Mouse (Mus musculus): ENCODE measurements around the gene Gm10188. TPM values are rescaled to one million over a fixed set of nuclear protein-coding genes. Genes with fewer than 3 reads are reported as not detected.

Gm10188 gene
- polyA plus RNA-seq, 1 experiment from 2014 or later = not detected

DNA sequence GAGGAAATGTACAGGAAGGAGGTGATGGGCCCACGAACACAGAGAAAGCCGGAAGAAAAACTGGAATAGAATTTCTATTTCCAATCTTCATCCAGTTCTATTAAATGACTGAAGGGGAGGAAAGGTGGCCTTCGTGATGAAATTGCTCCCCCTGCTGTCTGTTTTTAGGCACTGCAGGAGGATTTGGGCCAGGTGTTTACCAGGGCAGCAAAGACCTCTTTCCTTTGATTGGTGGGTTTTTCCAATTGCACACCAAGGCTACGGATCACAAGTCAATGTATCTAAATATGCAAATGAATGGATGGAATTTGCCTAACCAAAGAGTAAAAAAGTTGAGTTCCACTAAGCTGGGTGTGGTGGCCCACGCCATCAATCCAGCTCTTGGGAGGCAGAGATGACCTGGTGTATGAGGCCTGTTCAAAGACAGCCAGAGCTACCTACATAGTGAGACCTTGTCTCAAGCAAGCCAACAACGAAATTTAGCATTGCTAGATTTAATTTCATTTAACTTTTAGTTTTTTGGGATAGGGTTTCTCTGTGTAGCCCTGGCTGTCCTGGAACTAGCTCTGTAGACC is 8.1 kb upstream of the Gm10188 start:
- H3K4me1 ChIP-seq (ENCODE audit: control insufficient read depth, insufficient read depth, low read length) = no peaks in the 10 kb centered on the region
- no peak for ATAC-seq (ENCODE audit: insufficient number of reproducible peaks, insufficient read depth, low FRiP score, low read depth)
- no peaks in the 10 kb centered on the region for H3K27me3 ChIP-seq (ENCODE audit: control insufficient read depth, insufficient read depth, low read length)
- H3K36me3 ChIP-seq (ENCODE audit: control insufficient read depth, insufficient read depth, low read length) = no peaks in the 10 kb centered on the region
- no peaks in the 10 kb centered on the region for H3K9me3 ChIP-seq (ENCODE audit: control insufficient read depth, low read depth, low read length)
- no peak overlapping the region for H3K27ac ChIP-seq (ENCODE audit: low read length)
- H3K9ac ChIP-seq (replicated peaks; ENCODE audit: low read depth, low read length) = no peak overlapping the region
- H3K4me3 ChIP-seq (ENCODE audit: low read depth, low read length) = no peak overlapping the region
- 25% methylated on average over 6 of the region's 6 CpGs for WGBS
- H3K4me2 ChIP-seq (replicated peaks; ENCODE audit: low read depth, low read length) = no peak overlapping the region

- 30% methylated on average over 9 of the region's 9 CpGs for WGBS
- ATAC-seq (ENCODE audit: insufficient number of reproducible peaks, insufficient read depth, low FRiP score, low read depth) = no peak
These were observed 5.2 kb upstream of the Gm10188 start for GRCm38 (mm10) chr1:132234757-132235273.

GRCm38 (mm10) chr1:132233566-132233965 is 4.0 kb upstream of the Gm10188 start:
- Histone ChIP-seq H3K27me3 (ENCODE audit: control insufficient read depth, insufficient read depth, low read length) (0 out of 2 replicates have a peak, but pooled peaks cover 3% of the 10 kb centered on the region), H3K36me3 (ENCODE audit: control insufficient read depth, insufficient read depth, low read length) (no peaks in the 10 kb centered on the region), H3K9me3 (ENCODE audit: control insufficient read depth, low read depth, low read length) (no peaks in the 10 kb centered on the region), H3K9ac (replicated peaks; ENCODE audit: low read depth, low read length) (no peak overlapping the region), H3K27ac (ENCODE audit: low read length) (no peak overlapping the region), H3K4me1 (ENCODE audit: control insufficient read depth, insufficient read depth, low read length) (no peaks in the 10 kb centered on the region), H3K4me3 (ENCODE audit: low read depth, low read length) (no peak overlapping the region), H3K4me2 (replicated peaks; ENCODE audit: low read depth, low read length) (no peak overlapping the region)
- 20% methylated on average over 12 of the region's 12 CpGs for WGBS
- ATAC-seq (ENCODE audit: insufficient number of reproducible peaks, insufficient read depth, low FRiP score, low read depth) = no peak

More at GRCm38 (mm10) chr1:132234757-132235273, 5.2 kb upstream of the Gm10188 start:
- Histone ChIP-seq H3K9me3 (ENCODE audit: control insufficient read depth, low read depth, low read length) (no peaks in the 10 kb centered on the region), H3K27ac (ENCODE audit: low read length) (no peak overlapping the region), H3K9ac (replicated peaks; ENCODE audit: low read depth, low read length) (no peak overlapping the region), H3K4me2 (replicated peaks; ENCODE audit: low read depth, low read length) (no peak overlapping the region), H3K4me3 (ENCODE audit: low read depth, low read length) (no peak overlapping the region), H3K27me3 (ENCODE audit: control insufficient read depth, insufficient read depth, low read length) (0 out of 2 replicates have a peak, but pooled peaks cover 3% of the 10 kb centered on the region), H3K4me1 (ENCODE audit: control insufficient read depth, insufficient read depth, low read length) (no peaks in the 10 kb centered on the region), H3K36me3 (ENCODE audit: control insufficient read depth, insufficient read depth, low read length) (no peaks in the 10 kb centered on the region)

- H3K4me2 ChIP-seq (replicated peaks; ENCODE audit: low read depth, low read length) = no peak overlapping the region
- ATAC-seq (ENCODE audit: insufficient number of reproducible peaks, insufficient read depth, low FRiP score, low read depth) = no peak
- no peaks in the 10 kb centered on the region for H3K4me1 ChIP-seq (ENCODE audit: control insufficient read depth, insufficient read depth, low read length)
- 0 out of 2 replicates have a peak, but pooled peaks cover 3% of the 10 kb centered on the region for H3K27me3 ChIP-seq (ENCODE audit: control insufficient read depth, insufficient read depth, low read length)
- no peak overlapping the region for H3K9ac ChIP-seq (replicated peaks; ENCODE audit: low read depth, low read length)
- no peaks in the 10 kb centered on the region for H3K9me3 ChIP-seq (ENCODE audit: control insufficient read depth, low read depth, low read length)
- H3K4me3 ChIP-seq (ENCODE audit: low read depth, low read length) = no peak overlapping the region
- WGBS = 56% methylated on average over 7 of the region's 7 CpGs
- no peak overlapping the region for H3K27ac ChIP-seq (ENCODE audit: low read length)
- H3K36me3 ChIP-seq (ENCODE audit: control insufficient read depth, insufficient read depth, low read length) = no peaks in the 10 kb centered on the region
These were observed 2.1 kb upstream of the Gm10188 start for GRCm38 (mm10) chr1:132231470-132232274.

- Histone ChIP-seq H3K27ac (ENCODE audit: low read length) (no peak overlapping the region), H3K9ac (replicated peaks; ENCODE audit: low read depth, low read length) (no peak overlapping the region), H3K4me1 (ENCODE audit: control insufficient read depth, insufficient read depth, low read length) (no peaks in the 10 kb centered on the region), H3K4me3 (ENCODE audit: low read depth, low read length) (no peak overlapping the region), H3K27me3 (ENCODE audit: control insufficient read depth, insufficient read depth, low read length) (0 out of 2 replicates have a peak, but pooled peaks cover 1% of the 10 kb centered on the region), H3K4me2 (replicated peaks; ENCODE audit: low read depth, low read length) (no peak overlapping the region), H3K9me3 (ENCODE audit: control insufficient read depth, low read depth, low read length) (no peaks in the 10 kb centered on the region), H3K36me3 (ENCODE audit: control insufficient read depth, insufficient read depth, low read length) (no peaks in the 10 kb centered on the region)
- no peak for ATAC-seq (ENCODE audit: insufficient number of reproducible peaks, insufficient read depth, low FRiP score, low read depth)
- WGBS = 75% methylated on average over 12 of the region's 13 CpGs
These were observed 3.1 kb downstream of the Gm10188 start for GRCm38 (mm10) chr1:132226297-132227080.

DNA sequence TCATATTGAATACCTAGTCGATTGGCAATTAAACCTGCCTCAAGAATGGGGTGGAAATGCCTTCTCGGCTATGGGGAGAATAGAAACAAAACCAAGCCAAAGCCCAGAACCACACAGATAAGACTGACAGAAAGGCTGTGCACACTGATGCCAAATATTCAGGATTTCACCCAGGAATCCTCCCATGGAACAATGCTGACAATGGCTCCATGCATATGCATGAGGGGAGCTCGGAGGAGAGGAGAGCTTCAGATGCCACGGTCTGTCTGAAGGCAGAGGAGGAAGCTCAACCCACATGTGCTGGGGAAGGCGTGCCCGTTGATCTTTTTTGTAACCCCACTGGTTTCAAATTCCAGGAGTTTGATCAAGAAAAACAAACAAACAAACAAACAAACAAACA is 7.4 kb downstream of the Gm10188 start:
- Histone ChIP-seq H3K4me3 (ENCODE audit: low read depth, low read length) (no peak overlapping the region), H3K36me3 (ENCODE audit: control insufficient read depth, insufficient read depth, low read length) (no peaks in the 10 kb centered on the region), H3K9me3 (ENCODE audit: control insufficient read depth, low read depth, low read length) (no peaks in the 10 kb centered on the region), H3K27me3 (ENCODE audit: control insufficient read depth, insufficient read depth, low read length) (no peaks in the 10 kb centered on the region), H3K27ac (ENCODE audit: low read length) (no peak overlapping the region), H3K9ac (replicated peaks; ENCODE audit: low read depth, low read length) (no peak overlapping the region), H3K4me2 (replicated peaks; ENCODE audit: low read depth, low read length) (no peak overlapping the region), H3K4me1 (ENCODE audit: control insufficient read depth, insufficient read depth, low read length) (no peaks in the 10 kb centered on the region)
- ATAC-seq (ENCODE audit: insufficient number of reproducible peaks, insufficient read depth, low FRiP score, low read depth) = no peak
- 41% methylated on average over 6 of the region's 6 CpGs for WGBS

DNA sequence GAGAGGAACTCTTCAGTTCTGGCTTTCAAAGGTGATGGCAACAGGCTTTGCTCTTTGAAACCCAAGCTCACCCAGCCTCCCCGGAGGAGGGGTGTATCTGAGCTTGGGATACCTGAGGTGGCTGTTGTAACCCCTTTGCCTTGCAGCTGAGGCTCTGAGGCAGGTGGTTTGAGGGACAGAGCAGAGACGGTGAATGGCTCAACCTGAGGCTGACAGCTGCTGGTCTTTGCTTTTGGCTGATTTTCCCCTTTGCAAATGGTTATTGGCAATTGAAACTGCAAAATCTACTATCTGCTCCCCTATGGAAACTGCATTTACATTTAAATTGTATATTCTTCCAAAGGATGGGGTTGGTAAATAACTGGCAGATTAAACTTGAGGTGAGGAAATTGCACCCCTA is 7.9 kb downstream of the Gm10188 start:
- 57% methylated on average over 2 of the region's 2 CpGs for WGBS
- Histone ChIP-seq H3K9ac (replicated peaks; ENCODE audit: low read depth, low read length) (no peak overlapping the region), H3K27ac (ENCODE audit: low read length) (no peak overlapping the region), H3K9me3 (ENCODE audit: control insufficient read depth, low read depth, low read length) (no peaks in the 10 kb centered on the region), H3K36me3 (ENCODE audit: control insufficient read depth, insufficient read depth, low read length) (no peaks in the 10 kb centered on the region), H3K4me2 (replicated peaks; ENCODE audit: low read depth, low read length) (no peak overlapping the region), H3K4me3 (ENCODE audit: low read depth, low read length) (no peak overlapping the region), H3K4me1 (ENCODE audit: control insufficient read depth, insufficient read depth, low read length) (no peaks in the 10 kb centered on the region), H3K27me3 (ENCODE audit: control insufficient read depth, insufficient read depth, low read length) (no peaks in the 10 kb centered on the region)
- no peak for ATAC-seq (ENCODE audit: insufficient number of reproducible peaks, insufficient read depth, low FRiP score, low read depth)

GRCm38 (mm10) chr1:132216276-132216675 is 13.3 kb downstream of the Gm10188 start:
- WGBS = 58% methylated on average over 3 of the region's 3 CpGs
- H3K36me3 ChIP-seq (ENCODE audit: control insufficient read depth, insufficient read depth, low read length) = no peaks in the 10 kb centered on the region
- H3K4me1 ChIP-seq (ENCODE audit: control insufficient read depth, insufficient read depth, low read length) = peaks cover 7% of the 10 kb centered on the region
- H3K27ac ChIP-seq (ENCODE audit: low read length) = no peak overlapping the region
- no peak overlapping the region for H3K4me3 ChIP-seq (ENCODE audit: low read depth, low read length)
- no peak for ATAC-seq (ENCODE audit: insufficient number of reproducible peaks, insufficient read depth, low FRiP score, low read depth)
- H3K27me3 ChIP-seq (ENCODE audit: control insufficient read depth, insufficient read depth, low read length) = no peaks in the 10 kb centered on the region
- H3K9ac ChIP-seq (replicated peaks; ENCODE audit: low read depth, low read length) = no peak overlapping the region
- H3K9me3 ChIP-seq (ENCODE audit: control insufficient read depth, low read depth, low read length) = no peaks in the 10 kb centered on the region
- H3K4me2 ChIP-seq (replicated peaks; ENCODE audit: low read depth, low read length) = no peak overlapping the region
